Mouse (Mus musculus) midbrain, embryonic 12.5 days (tissue): ENCODE data around the gene Ascc1. TPM values are rescaled to one million over a fixed set of nuclear protein-coding genes. Genes with fewer than 3 reads are reported as not detected.
"Not testable (repeated sequence)": the region's sequence is repeated elsewhere in the genome, so short reads cannot be mapped to it uniquely, and the experiment has no call there.

Experiments
- ATAC-seq: fragments of 200-750 bp; cut with Nextera tagmentation; 2 replicates; pipeline ENCODE4 v1.8.0; 2017; ENCODE audit warnings: low read depth, moderate TSS enrichment, moderate library complexity; ENCODE audit not compliant: low FRiP score
- H3K27ac ChIP-seq: fragments of 300-500 bp; sonication (generic); replicated peaks from 2 replicates; pipeline ENCODE4 v1.5.1; 2016; ENCODE audit warnings: mild to moderate bottlenecking
- H3K27me3 ChIP-seq: fragments of 300-500 bp; sonication (generic); 2 replicates; pipeline ENCODE4 v1.6.1; 2016; ENCODE audit warnings: mild to moderate bottlenecking
- H3K36me3 ChIP-seq: fragments of 300-500 bp; sonication (generic); 2 replicates; pipeline ENCODE4 v1.6.1; 2016
- H3K4me1 ChIP-seq: fragments of 300-500 bp; sonication (generic); 2 replicates; pipeline ENCODE4 v1.6.1; 2016
- H3K4me2 ChIP-seq: fragments of 300-500 bp; sonication (generic); replicated peaks from 2 replicates; pipeline ENCODE4 v1.6.1; 2016; ENCODE audit warnings: mild to moderate bottlenecking, moderate library complexity
- H3K4me3 ChIP-seq: fragments of 300-500 bp; sonication (generic); 2 replicates; pipeline ENCODE4 v1.5.1; 2016; ENCODE audit warnings: mild to moderate bottlenecking
- H3K9ac ChIP-seq: fragments of 300-500 bp; sonication (generic); replicated peaks from 2 replicates; pipeline ENCODE4 v1.6.1; 2016; ENCODE audit warnings: mild to moderate bottlenecking, moderate library complexity
- H3K9me3 ChIP-seq: fragments of 300-500 bp; sonication (generic); 2 replicates; pipeline ENCODE4 v1.6.1; 2016; ENCODE audit warnings: mild to moderate bottlenecking
- WGBS: fragments of 180-500 bp; shearing (Covaris S2); methylation state at CpG from one replicate; pipeline ENCODE4 v1.1.7; 2016; 5-methylcytosine and 5-hydroxymethylcytosine counted together
- polyA plus RNA-seq: library from polyadenylated mRNA; unstranded; fragments of >200 nt; fragmentation: Nextera tagmentation; extraction: Ambion mirVana; gene quantifications from 2 replicates; pipeline ENCODE4 v1.2.1, GENCODE M21; 2016

Gene Ascc1
- polyA plus RNA-seq, 1 experiment from 2014 or later: 39.6 TPM

DNA sequence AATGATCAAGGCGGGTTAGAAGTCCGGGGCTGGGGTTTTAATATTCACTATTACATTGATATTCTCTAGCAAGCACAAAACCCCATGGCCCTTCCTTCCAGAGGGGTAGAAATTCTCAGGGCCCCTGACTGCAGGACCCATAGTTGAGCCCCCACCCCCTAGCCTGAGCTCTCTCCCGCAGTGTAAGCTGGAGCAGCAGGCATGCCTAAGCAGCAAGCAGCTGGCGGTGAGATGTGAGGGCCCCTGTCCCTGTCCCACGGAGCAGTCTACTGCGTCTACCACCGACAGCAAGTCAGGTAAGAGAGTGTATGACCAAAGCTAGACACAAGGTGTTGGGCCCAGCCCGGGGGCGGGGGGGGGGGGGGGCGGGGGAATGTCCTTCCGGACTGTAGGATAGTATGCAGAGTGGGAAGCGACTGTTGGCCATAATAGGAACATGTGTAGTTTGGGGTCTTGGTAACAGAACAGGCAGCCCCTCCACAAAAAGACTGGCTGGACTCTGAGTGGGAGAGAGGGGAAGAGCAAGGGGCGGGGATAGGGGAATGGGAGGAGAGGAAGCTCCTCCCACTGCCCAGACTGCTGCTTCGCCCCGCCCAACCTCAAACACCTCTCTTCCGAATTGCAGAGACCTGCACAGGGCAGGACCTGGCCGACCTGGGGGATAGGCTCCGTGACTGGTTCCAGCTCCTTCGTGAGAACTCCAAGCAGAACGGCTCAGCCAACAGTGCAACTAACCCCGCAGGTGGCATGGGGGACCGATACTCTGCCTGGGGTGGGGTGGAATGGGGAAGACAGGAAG lies 123.1 kb downstream of the Ascc1 start:
- Histone ChIP-seq H3K27ac (no peak overlapping the region), H3K9ac (no peak overlapping the region), H3K4me2 (peak overlapping the region; percentile 23), H3K36me3 (0 out of 2 replicates have a peak, but pooled peaks cover 4% of the 10 kb centered on the region), H3K9me3 (no peaks in the 10 kb centered on the region), H3K27me3 (peaks cover 8% of the 10 kb centered on the region; the same call in 1 of the 2 replicates), H3K4me1 (peaks cover 6% of the 10 kb centered on the region), H3K4me3 (no peak overlapping the region)
- ATAC-seq: peak; percentile 34; the same call in 1 of the 2 replicates
- 22% methylated on average over 22 of the region's 22 CpGs for WGBS

DNA sequence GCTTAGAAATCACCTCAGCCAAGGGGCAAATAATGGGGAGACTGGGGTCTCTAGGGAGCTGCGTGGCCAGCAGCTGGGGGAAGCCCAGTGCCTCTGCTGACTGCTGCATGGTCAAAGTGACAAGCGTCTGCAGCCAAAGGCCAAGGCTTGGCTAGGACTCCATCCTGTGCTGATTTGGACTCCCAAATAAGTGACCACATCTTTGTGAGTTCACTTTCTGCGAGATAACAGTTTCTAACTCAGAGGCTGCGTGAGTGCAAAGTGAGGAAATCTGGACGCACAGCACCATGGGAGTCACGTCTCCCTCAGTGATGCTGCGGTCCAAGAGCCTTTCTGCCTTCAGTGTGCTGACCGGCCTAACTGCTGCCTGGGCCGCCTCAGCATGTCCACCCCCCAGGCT lies 125.7 kb downstream of the Ascc1 start:
- Histone ChIP-seq H3K9me3 (no peaks in the 10 kb centered on the region), H3K36me3 (0 out of 2 replicates have a peak, but pooled peaks cover 6% of the 10 kb centered on the region), H3K4me2 (no peak overlapping the region), H3K27me3 (peaks cover 8% of the 10 kb centered on the region; the same call in 1 of the 2 replicates), H3K27ac (no peak overlapping the region), H3K4me3 (no peak overlapping the region), H3K4me1 (peaks cover 6% of the 10 kb centered on the region), H3K9ac (no peak overlapping the region)
- ATAC-seq: no peak
- WGBS: 85% methylated on average over 9 of the region's 9 CpGs

DNA sequence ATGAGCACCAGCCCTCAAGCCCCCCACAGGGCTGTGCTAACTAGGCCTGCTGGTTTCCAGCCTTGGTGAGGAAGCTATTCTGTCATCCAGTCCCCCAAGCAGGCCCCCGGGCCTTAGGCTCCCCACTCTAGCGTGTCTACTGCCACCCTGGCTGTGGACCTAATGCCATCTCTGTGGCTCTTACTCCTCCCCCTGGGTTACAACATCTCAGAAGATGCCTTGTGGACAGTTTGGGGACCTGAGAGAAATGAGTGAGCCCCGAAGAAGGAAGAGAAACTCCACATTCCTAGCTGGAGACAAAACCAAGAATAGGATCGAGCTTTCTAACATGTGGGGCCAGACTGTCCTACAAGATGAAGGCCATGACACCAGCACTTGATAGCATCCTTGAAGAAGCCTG lies 127.9 kb downstream of the Ascc1 start:
- H3K36me3 ChIP-seq: 0 out of 2 replicates have a peak, but pooled peaks cover 6% of the 10 kb centered on the region
- 88% methylated on average over 4 of the region's 4 CpGs for WGBS
- H3K27ac ChIP-seq: no peak overlapping the region
- no peak overlapping the region for H3K9ac ChIP-seq
- no peak for ATAC-seq
- peaks cover 10% of the 10 kb centered on the region for H3K27me3 ChIP-seq
- H3K9me3 ChIP-seq: no peaks in the 10 kb centered on the region
- peaks cover 6% of the 10 kb centered on the region for H3K4me1 ChIP-seq
- no peak overlapping the region for H3K4me2 ChIP-seq
- H3K4me3 ChIP-seq: no peak overlapping the region

DNA sequence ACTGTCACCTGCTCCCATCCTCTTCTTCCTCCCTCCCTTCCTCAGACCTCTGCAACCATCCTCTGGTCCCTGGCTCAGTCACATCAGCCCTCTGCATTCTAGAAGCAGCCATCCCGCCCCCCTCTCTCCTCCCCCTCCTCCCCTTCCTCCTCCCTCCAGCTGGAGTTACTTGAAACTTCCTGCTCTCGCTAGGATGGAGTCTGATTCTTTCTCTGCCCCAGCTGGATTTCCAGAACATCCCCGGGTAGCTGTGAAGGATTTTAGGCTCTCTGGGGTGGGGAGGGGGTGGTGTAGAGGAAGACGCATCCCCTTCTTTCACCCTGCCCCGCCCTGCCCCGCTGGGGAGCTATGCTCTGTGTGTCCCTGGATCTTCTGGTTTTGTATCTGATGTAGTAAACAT lies 130.9 kb downstream of the Ascc1 start:
- 37% methylated on average over 6 of the region's 6 CpGs for WGBS
- H3K27me3 ChIP-seq: peaks cover 3% of the 10 kb centered on the region; the same call in 1 of the 2 replicates
- no peak overlapping the region for H3K4me3 ChIP-seq
- no peak for ATAC-seq
- H3K9ac ChIP-seq: no peak overlapping the region
- no peaks in the 10 kb centered on the region for H3K9me3 ChIP-seq
- no peak overlapping the region for H3K27ac ChIP-seq
- no peak overlapping the region for H3K4me2 ChIP-seq
- H3K36me3 ChIP-seq: 0 out of 2 replicates have a peak, but pooled peaks cover 6% of the 10 kb centered on the region
- H3K4me1 ChIP-seq: no peaks in the 10 kb centered on the region

DNA sequence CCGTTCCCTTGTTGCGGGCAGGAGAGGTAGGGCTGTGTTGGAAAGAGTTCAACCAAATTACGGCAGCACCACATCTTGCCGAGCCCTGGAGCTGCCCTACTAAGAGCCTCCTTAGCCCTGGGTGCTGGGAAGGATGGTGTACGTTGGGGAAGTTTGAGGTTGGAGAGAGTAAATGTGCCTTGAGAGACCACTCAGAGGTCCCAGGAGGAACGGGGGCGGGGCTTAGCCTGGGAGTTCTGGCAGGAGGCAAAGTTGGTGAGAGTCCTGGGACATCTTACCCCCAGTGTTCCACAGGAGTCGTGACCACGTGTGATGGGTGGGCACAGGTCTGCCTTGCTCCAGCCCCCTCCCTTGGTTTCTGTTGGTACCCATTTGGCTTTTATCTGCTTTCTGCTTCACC lies 131.6 kb downstream of the Ascc1 start:
- no peak for ATAC-seq
- WGBS: 50% methylated on average over 9 of the region's 9 CpGs
- Histone ChIP-seq H3K36me3 (0 out of 2 replicates have a peak, but pooled peaks cover 6% of the 10 kb centered on the region), H3K27ac (no peak overlapping the region), H3K4me3 (no peak overlapping the region), H3K4me2 (no peak overlapping the region), H3K9ac (no peak overlapping the region), H3K27me3 (peaks cover 3% of the 10 kb centered on the region; the same call in 1 of the 2 replicates), H3K4me1 (no peaks in the 10 kb centered on the region), H3K9me3 (no peaks in the 10 kb centered on the region)

DNA sequence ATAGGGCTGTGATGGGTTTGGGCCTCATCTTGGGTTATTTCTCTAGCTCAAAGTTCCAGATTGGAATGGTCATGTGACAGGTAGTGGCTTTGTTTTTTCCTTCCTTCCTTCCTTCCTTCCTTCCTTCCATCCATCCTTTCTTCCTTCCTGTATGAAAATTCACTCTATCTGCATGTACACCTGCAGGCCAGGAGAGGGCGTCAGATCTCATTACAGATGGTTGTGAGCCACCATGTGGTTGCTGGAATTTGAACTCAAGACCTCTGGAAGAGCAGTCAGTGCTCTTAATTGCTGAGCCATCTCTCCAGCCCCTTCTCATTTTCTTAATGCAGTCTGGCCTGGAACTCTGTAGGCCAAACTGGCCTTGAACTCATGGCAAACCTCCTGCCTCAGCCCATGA lies 133.4 kb downstream of the Ascc1 start:
- H3K4me2 ChIP-seq, H3K27ac ChIP-seq, H3K9me3 ChIP-seq, H3K4me3 ChIP-seq, H3K36me3 ChIP-seq, H3K4me1 ChIP-seq, ATAC-seq, H3K27me3 ChIP-seq, H3K9ac ChIP-seq: not testable (repeated sequence)
- 62% methylated on average over 1 of the region's 1 CpGs for WGBS

DNA sequence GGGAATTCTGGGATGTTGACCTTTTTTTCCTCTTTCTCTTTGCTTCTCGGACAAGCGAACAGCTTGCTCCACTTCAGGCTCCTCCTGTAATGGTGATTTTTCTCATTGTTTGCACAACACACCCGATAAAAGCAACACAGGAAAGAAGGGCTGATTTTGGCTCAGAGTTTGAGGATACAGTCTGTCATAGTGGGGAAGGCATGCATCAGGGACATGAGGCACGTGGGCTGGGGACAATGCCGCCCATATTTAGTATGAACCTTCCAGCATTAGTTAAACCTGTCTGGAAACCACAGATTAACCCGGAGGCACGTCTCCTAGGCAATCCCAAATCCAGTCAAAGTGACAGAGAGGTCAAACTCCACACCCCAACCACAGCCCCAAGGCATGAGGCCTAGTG lies 134.3 kb downstream of the Ascc1 start:
- ATAC-seq: no peak
- no peak overlapping the region for H3K27ac ChIP-seq
- no peak overlapping the region for H3K9ac ChIP-seq
- WGBS: 76% methylated on average over 7 of the region's 7 CpGs
- no peaks in the 10 kb centered on the region for H3K36me3 ChIP-seq
- H3K4me1 ChIP-seq: no peaks in the 10 kb centered on the region
- H3K9me3 ChIP-seq: no peaks in the 10 kb centered on the region
- H3K27me3 ChIP-seq: peaks cover 3% of the 10 kb centered on the region; the same call in 1 of the 2 replicates
- no peak overlapping the region for H3K4me2 ChIP-seq
- no peak overlapping the region for H3K4me3 ChIP-seq

DNA sequence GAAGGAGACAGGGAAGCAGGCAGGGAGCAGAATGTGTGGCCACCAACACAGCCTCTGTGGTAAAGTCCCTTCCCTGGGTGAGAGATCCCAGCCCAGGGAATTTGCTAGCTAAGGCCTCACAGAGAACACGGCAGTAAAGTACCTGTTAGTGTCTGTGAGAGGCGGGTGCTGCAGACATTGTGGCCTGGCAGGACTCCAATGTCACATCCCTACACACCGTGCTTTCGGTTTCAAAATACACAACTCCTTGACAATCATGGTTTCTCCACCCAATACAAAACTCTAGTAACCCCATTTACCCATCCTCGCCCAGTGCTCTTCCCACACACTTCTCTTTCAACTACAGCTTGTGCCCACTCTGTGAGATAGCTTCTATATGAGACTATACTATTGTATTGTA lies 136.1 kb downstream of the Ascc1 start:
- H3K4me3 ChIP-seq: no peak overlapping the region
- ATAC-seq: no peak
- H3K4me1 ChIP-seq: no peaks in the 10 kb centered on the region
- H3K36me3 ChIP-seq: no peaks in the 10 kb centered on the region
- no peak overlapping the region for H3K27ac ChIP-seq
- H3K27me3 ChIP-seq: peaks cover 3% of the 10 kb centered on the region; the same call in 1 of the 2 replicates
- no peaks in the 10 kb centered on the region for H3K9me3 ChIP-seq
- no peak overlapping the region for H3K4me2 ChIP-seq
- WGBS: 90% methylated on average over 5 of the region's 5 CpGs
- H3K9ac ChIP-seq: no peak overlapping the region

DNA sequence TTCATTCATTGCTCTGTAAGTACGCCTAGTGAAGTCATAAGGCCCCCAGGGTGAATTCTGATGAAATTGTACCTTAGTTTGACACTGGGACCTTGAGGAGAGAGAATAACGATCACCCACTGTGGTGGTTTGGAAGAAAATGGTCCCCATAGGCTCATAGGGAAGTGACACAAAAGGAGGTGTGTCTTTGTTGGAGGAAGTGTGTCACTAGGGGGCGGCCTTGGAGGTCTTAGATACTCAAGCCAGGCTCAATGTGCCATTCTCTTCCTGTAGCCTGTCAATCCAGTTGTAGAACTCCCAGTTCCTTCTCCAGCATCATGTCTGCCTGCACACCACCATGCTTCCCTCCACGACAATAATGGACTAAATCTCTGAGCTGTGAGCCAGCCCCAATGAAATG lies 138.1 kb downstream of the Ascc1 start:
- 89% methylated on average over 4 of the region's 4 CpGs for WGBS
- Histone ChIP-seq H3K9me3 (no peaks in the 10 kb centered on the region), H3K4me1 (no peaks in the 10 kb centered on the region), H3K27ac (no peak overlapping the region), H3K4me2 (no peak overlapping the region), H3K27me3 (no peaks in the 10 kb centered on the region), H3K4me3 (no peak overlapping the region), H3K36me3 (no peaks in the 10 kb centered on the region), H3K9ac (no peak overlapping the region)
- ATAC-seq: no peak

DNA sequence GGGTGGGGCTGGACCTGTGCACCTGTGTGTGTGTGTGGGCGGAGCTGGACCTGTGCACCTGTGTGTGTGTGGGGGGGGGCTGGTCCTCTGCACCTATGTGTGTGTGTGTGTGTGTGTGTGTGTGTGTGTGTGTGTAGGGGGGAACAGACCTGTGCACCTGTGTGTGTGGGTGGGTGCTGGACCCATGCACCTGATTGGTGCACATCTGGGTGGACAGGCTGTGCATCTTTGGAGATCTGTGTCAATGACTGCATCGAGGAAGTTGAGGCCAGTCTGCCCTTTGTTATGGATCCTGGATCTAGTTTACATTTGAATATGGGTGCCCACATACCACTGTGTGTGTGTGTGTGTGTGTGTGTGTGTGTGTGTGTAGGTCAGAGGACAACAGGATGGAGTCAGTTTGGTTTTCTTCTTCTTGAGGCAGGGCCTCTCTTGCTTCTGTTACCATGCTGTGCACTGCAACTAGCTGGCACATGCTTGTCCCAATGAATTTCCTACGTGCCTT lies 139.1 kb downstream of the Ascc1 start:
- H3K9me3 ChIP-seq: no peaks in the 10 kb centered on the region

DNA sequence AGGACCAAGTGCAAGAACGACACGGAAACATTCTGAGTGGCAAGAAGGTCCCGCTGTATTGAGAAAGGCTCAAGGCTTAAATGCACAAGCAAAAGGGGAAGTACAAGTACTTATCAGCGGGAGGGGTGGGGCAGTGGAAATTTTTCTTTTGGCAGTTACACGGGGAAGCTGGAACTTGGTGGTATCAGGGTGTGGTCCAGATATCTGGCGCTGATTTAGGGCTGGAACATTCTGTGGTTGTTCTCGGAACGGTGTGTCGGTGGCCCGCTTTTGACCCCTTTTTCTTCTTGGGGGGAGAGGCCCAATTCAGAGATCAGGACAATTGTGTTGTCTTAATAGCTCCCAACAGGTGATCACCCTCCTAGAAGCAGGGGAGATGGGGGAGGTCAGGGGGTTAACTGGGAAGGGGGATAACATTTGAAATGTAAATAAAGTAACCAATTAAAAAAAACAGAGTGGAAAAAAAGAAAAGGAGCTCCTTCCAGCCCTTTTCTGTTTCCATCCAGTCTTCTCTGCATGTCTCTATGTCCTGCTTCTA lies 145.0 kb downstream of the Ascc1 start:
- H3K9ac ChIP-seq, H3K36me3 ChIP-seq, H3K4me1 ChIP-seq, H3K4me2 ChIP-seq, H3K4me3 ChIP-seq, H3K9me3 ChIP-seq, H3K27ac ChIP-seq, ATAC-seq, H3K27me3 ChIP-seq: not testable (repeated sequence)
- WGBS: 65% methylated on average over 10 of the region's 10 CpGs

More for the DNA sequence above, 139.1 kb downstream of the Ascc1 start:
- H3K4me2 ChIP-seq: no peak overlapping the region
- WGBS: 88% methylated on average over 3 of the region's 3 CpGs
- H3K4me3 ChIP-seq: no peak overlapping the region
- no peak for ATAC-seq
- H3K36me3 ChIP-seq: no peaks in the 10 kb centered on the region
- no peaks in the 10 kb centered on the region for H3K4me1 ChIP-seq
- H3K27me3 ChIP-seq: no peaks in the 10 kb centered on the region
- H3K27ac ChIP-seq: no peak overlapping the region
- no peak overlapping the region for H3K9ac ChIP-seq

DNA sequence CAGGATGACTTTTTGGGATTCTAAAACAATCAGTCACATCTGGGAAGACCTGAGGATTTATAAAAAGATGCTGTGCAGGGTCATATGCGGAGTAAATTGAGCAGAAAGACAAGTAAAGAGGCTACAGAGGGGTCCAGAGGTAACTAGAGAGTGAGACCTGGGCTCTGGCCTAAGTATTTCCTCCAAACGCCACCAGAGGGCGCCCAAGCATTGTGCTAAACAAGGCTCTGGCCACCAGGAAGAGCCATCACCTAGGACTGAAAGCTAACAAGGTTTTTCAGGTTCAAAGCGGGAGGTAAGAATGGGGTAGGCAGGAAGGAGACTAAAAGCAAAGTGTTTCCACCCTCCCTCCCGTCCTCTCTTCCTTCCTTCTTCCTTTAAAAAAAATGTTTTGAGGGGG lies 145.5 kb downstream of the Ascc1 start:
- H3K27ac ChIP-seq: no peak overlapping the region
- no peak for ATAC-seq

More for the DNA sequence above, 145.5 kb downstream of the Ascc1 start:
- no peaks in the 10 kb centered on the region for H3K9me3 ChIP-seq
- H3K4me1 ChIP-seq: no peaks in the 10 kb centered on the region
- no peak overlapping the region for H3K9ac ChIP-seq
- no peak overlapping the region for H3K4me2 ChIP-seq
- no peaks in the 10 kb centered on the region for H3K36me3 ChIP-seq
- H3K27me3 ChIP-seq: 0 out of 2 replicates have a peak, but pooled peaks cover 5% of the 10 kb centered on the region
- no peak overlapping the region for H3K4me3 ChIP-seq
- 4% methylated on average over 5 of the region's 5 CpGs for WGBS
